Mouse (Mus musculus) spleen, embryonic (tissue): ENCODE data around the gene Nppb.

Source experiments
- CTCF ChIA-PET: fragments of 350-600 bp; sonication (Branson Sonifier 250); formaldehyde crosslinking; loops from one replicate; lab custom pipeline; 2022; lab: Charles Lee

The Nppb gene

DNA sequence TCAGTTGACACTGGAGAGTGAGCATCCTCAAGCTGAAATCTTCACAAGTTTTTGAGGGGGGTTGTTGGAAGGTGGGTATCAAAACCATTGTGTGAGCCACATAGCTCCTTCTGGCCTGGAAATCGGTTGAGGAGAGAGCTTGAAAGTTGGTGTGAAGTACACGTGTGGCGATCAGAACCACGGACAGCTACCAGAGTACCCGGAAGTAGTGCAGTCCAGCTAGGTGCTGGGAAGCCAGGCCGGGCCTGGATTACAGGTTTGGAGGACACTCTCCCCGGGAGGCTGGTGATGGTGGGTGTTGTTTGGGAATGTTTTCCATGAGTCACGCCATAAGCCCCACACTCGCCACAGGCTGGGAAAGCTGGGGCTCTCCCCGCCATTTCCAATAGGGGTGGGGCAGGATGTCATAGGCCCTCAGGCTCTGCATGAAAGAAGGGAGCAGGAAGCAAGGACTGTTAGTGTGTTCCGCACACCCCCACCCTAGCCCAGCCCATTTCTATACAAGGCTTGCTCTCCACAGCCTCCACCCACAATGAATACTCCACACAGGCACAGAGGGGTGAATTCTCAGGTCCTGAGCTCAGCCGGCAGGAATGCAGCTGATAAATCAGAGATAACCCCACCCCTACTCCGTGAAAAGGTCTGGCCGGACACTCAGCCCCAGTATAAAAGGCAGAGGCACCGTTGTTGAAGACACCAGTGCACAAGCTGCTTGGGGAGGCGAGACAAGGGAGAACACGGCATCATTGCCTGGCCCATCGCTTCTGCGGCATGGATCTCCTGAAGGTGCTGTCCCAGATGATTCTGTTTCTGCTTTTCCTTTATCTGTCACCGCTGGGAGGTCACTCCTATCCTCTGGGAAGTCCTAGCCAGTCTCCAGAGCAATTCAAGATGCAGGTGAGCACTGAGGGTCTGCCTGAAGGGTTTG is at the start of gene Nppb:
Gene Nppb (plus strand): TSS at position 584 of the 928 bp plus-strand sequence.
- CTCF ChIA-PET = no interaction called here

GRCm38 (mm10) chr4:147935904-147936303 is 49.7 kb upstream of the Nppb start:
- CTCF ChIA-PET = no interaction called here

DNA sequence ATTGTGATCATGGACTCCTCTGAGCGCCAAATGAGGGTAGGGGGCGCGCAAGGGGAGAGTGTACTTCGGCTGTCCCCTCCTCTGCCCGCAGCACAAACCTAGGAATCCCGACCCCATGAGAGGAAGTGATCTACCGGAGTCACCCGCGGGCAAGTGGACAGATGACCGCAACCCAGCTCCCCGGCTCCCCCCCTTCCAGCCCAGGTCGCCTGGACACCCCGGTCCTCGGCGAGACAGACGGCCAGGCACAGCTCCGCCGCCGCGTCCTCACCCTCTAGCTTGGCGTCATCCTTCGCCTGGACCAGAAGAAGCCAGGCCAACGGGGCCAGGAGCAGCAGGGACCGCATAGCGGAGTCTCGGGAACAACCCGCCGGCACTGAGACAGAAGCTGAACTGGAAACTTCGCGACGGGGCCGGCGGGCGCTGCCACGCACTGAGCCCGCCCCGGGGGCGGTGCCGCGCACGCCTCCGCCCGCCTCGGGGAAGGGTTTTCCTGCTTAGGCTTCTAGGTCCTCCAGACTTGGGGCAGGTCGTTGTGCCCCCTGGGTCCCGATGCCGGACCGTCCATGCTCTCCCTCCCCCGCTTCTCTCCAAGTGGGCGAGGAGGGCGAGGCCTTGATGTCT is 49.1 kb upstream of the Nppb start, which contains the start of gene Plod1:
Gene Plod1 (minus strand): TSS at position 437 of the 624 bp plus-strand sequence.
- CTCF ChIA-PET = interaction anchor here (1.1 kb wide), 1 partner anchor 161 kb away, joined by 3 read pairs; no protein-coding TSS in a partner anchor

DNA sequence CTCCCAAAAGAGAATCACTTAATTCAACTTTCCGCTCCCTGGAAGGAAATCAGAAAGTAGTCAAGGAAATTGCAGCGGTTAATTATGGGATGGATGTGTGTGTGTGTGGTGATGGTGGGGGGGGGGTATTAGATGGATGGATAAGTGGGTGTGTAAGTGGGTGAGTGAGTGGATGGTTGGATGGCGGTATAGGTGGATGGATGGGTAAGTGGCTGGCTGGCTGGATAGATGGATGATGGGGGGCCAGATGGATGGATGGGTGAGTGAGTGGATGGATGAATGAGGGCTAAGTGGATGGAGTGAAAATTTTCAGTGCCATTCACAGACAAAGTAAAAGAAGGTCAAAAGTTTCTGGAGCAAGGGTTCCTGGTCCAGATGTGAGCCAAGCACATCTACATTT is 48.6 kb upstream of the Nppb start:
- CTCF ChIA-PET = interaction anchor here (1.1 kb wide), 1 partner anchor 160 kb away, joined by 3 read pairs; no protein-coding TSS in a partner anchor

DNA sequence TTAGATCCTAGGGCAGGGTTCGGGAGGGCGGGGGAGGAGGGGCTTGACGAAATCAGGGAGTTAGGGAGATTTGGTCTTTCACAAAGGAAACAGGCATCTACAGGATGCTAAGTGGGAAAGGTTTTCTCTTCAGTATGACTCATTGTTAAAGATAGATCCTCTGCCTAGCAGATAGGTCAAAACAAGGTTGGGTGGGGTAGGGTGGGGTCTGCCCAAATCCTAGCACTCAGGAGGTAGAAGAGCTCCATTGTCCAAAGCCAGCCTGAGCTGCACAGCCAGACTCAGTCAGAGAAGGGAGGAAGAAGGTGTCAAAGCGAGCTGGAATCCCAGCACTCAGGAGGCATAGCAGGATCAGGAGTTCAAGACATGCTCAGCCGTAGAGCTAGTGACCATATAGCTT is 48.1 kb upstream of the Nppb start:
- CTCF ChIA-PET = interaction anchor here (1.1 kb wide), 1 partner anchor 160 kb away, joined by 3 read pairs; no protein-coding TSS in a partner anchor

DNA sequence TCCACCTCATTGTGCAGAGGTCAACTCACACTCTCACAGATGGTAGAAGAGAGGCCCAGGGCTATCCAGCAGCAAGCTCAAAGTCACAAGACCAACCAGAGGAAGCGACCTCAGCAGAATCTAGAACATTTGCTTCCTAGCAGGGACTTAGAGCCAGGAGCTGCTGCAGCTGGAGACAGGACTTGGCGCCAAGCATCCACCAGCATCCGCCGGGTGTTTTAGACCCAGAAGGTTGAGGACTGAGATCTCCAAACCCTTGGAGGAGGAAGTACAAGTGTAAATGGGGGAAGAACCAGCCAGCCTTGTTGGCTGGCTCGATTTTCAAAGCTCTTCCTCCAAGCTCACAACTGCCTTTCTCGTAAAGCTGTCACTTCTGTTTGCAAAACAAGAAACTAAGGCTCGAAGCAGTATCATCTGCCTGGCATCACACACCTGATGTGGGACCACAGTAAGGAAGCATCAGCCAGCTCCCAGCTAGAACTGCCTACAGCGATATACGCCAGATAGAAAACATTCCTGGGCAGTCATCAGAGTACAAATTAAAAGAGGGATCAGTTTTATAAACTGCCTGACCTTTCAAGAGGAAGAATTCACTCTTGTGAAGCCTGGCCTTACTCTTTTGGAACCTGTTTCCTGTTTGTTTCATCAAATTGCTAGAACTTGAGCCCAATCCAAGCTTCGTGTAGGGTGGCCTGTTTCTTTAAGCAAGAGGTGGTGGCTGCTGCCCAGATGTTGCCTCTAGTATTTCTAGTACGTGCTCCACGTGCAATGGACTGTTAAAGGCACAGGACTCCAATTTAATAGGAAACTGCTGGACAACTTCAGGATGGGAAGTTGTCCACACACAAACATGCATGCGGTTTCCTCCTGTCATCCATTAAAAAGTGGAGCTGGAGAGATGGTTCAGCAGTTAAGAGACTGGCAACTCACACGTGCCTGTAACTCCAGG is 47.2 kb upstream of the Nppb start:
- CTCF ChIA-PET = no interaction called here

DNA sequence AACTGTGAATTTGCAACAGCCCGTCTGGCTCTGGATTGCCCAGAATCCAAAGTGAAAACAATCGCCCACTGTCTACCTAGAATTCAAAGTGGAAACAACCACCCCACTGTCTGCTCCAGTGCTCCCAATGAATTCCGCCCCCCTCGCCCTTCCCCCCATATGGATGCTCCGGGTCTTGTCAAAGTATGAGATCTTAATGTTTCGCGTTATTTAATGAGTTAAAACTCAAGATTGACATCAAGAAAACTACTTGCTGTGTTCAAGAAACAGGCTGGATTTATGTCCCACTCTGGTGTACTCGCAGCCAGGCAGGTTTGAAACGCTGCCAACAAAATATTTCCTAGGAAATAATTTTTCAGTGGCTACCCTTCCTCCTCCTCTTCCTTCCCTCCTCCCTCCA is 45.5 kb upstream of the Nppb start:
- CTCF ChIA-PET = no interaction called here

DNA sequence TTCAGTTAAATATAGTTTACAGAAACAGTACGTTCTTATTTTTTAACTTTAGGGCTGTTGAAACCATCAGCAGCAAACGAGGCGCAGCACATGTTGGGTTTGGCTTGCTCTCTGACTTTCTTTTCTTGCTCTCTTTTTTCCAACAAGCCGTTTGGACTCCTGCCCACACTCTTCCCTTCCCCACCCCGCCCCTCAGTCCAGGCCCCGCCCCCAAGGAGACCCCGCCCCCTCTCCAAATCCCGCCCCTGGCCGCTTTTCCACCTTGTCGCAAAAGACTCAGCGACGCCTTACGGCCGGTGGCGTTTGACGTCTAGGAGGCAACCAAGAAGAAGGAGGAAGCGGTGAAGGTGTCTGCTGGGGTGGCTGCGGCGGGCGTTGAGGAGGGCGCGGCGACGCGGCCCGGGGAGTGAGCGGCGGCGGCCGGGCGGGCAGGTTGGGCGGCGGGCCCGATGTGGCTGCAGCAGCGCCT is 45.0 kb upstream of the Nppb start, which contains the start of gene 2510039O18Rik:
Gene 2510039O18Rik (plus strand): TSS at position 320 of the 469 bp plus-strand sequence.
- CTCF ChIA-PET = no interaction called here

DNA sequence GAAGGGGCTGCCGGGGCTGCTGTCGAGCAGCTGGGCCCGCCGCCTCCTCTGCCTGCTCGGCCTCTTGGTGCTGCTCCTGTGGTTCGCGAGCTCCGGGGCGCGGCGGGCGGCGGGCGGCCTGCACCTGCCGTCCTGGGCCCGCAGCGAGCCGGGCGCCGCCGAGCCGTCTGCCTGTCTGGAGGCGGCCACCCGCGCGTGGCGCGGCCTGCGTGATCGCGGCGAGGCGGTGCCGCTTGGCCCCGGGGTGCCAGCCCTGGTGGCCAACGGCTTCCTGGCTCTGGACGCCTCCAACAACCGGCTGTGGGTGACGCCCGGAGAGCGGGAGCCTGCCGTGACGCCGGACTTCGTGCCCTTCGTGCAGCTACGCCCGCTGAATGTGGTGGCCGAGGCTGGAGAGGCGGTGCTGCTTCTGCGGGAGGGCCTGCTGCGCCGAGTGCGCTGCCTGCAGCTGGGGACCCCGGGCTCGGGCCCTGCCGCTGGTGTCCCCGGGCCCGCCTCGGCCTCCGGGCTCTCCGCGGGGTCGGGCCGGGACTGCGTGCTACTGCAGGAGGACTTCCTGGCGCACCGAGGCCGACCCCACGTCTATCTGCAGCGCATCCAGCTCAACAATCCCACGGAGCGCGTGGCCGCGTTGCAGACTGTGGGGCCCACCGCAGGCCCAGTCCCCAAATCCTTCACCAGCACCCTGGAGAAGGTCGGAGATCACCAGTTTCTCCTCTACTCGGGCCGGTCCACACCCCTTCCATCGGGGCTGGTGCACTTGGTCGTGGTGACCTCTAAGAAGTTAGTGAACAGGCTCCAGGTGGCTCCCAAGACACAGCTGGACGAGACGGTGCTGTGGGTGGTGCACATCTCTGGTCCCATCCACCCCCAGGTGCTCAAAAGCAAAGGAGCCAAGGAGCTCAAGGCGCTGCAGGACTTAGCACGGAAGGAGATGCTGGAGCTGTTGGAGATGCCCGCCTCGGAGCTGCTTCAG is 44.3 kb upstream of the Nppb start:
- CTCF ChIA-PET = no interaction called here

- CTCF ChIA-PET = no interaction called here
Measured at GRCm38 (mm10) chr4:147943005-147943404, 42.6 kb upstream of the Nppb start.

GRCm38 (mm10) chr4:147947511-147947910 is 38.1 kb upstream of the Nppb start:
- CTCF ChIA-PET = interaction anchor here (0.7 kb wide), 1 partner anchor 32 kb away, joined by 5 read pairs; no protein-coding TSS in a partner anchor

DNA sequence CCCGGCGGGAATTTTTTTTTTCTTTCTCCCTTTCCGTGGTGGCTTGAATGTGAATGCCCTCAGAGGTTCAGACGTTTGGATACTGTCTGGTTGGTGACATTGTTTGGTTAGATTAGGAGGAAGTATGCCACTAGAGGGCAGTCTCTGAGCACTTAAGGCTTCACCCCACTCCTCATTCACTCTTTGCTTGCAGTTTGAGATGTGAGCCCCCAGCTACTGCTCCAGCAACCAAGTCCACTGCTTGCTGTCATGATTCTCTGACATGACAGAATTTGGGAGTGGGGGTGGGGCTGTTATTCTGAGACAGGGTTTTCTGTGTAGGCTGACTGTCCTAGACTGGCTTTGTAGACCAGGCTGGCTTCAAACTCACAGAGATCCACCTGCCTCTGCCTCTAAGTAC is 32.0 kb upstream of the Nppb start:
- CTCF ChIA-PET = interaction anchor here (0.7 kb wide), 1 partner anchor 54 kb away, joined by 3 read pairs; no protein-coding TSS in a partner anchor

- CTCF ChIA-PET = no interaction called here
Measured at GRCm38 (mm10) chr4:147957141-147957540, 28.4 kb upstream of the Nppb start.

GRCm38 (mm10) chr4:147959881-147960831 is 25.4 kb upstream of the Nppb start:
- CTCF ChIA-PET = interaction anchor here (0.6 kb wide), 1 partner anchor 13 kb away, joined by 6 read pairs; no protein-coding TSS in a partner anchor

DNA sequence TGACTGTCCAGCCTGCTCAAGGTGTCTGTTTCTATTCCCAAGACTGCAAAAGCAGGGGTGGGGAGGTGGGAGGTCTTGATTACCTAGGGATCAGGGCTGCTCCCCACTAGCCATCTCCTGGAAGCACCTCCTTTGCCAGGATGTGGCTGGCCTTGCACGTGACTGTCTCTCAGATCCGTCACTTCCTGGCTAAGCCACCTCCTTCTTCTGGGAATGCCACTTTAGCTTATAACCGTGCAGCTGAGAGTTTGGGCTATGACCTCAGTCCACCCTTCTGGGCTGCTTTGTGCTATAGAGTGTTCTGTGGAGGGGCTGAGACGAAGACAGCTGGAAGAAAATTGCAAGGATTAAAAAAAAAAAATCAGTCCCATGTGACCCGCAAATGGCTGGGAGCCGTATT is 22.8 kb upstream of the Nppb start:
- CTCF ChIA-PET = no interaction called here

DNA sequence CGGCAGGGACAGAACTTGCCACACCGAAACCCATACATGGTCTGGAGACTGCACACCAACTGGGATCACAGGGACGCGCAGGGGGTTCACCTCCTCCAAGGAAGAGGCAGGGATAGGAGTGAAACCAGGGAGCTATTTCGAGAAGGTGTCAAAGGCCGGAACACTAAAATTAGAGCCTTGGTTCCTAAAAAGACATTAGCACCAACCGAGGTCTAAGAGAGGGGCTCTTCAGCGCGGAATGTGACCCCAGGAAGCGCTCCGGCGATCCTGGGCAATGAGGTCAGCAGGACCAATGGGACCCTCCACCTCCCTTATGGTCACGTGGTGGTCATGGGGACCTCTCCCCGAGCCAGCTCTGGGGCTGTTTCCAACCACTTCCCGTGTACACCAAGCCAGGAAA is 22.0 kb upstream of the Nppb start:
- CTCF ChIA-PET = no interaction called here

DNA sequence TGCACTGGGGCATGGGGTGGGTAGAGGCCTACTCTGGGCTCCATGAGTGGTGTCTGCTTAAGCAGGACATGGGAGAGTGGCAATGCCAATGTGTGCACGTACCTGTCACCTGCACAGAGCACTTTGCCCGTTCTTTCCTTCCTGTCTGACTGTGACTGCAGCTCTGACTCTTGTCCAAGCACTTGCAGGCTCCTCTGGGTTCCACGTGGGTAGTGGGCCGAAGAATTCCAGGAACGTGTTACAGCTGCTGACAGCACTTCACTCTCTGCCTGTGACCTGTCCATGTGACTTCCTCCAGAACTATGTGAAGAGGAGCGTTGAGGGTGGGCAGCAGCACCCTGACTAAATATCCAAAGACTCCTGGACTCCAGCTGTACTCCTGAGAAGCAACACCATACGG is 19.9 kb upstream of the Nppb start:
- CTCF ChIA-PET = no interaction called here

- CTCF ChIA-PET = no interaction called here
Measured at GRCm38 (mm10) chr4:147968816-147969215, 16.8 kb upstream of the Nppb start.

DNA sequence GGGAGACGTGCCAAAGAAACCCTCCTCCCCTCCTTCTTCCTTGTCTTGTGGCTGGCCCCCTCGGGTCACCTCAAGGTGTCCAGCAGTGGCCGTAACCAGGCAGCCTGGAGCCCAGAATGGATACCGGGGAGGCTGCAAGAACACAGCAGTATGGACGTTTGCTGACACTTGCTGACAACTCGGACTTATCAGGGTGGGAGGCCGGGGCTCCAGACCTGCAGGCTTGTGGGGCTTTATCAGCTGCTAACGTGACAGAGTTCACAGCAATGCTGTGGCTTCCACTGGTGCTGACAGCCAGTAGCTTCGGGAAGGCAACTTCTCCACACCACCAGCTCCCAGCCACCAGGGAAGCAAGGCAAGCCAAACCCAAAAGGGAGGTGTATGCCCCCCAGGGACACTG is 16.3 kb upstream of the Nppb start:
- CTCF ChIA-PET = no interaction called here
